Comparison of ENCODE assay signal across 8 mouse cellular contexts in the genomic region with DNA sequence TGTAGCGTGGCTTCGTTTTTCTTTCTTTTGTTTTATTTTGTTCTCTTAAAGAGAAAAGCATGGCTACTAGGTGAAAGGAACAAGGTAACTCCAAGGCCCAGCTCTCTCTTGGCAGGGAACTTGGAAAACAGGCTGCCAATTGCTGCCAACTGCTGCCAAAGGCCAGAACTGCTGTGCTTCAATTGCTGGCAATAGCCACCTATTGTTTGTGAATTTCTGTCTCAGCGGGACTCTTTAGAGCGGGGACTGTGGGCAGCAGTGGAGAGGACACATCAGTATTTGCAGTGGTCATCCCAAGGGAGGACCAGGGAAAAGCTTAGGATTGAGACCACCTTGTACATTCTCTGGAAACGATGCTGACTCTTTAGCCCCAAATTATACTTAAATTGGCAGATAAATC.
DNase-seq lines count a peak whose midpoint lies in the region; ATAC-seq lines count a peak whose summit lies in the region.

No protein-coding gene starts in this region.

- DNase-seq in kidney, adult 8-10 months = peak; percentile 11 to 29
- DNase-seq in kidney, postnatal 4 days = no peak
- peak; percentile 25 for DNase-seq in adrenal gland, adult 8-10 months
- DNase-seq in cerebellum, adult 18-20 months = peak; percentile 61 to 66
- peak; percentile 74 for DNase-seq in heart, postnatal 4 days
- peak; percentile 5 for DNase-seq in skeletal muscle tissue, adult 2 months (ENCODE audit: low read depth, low spot score)

- ATAC-seq in granulocyte monocyte progenitor cell, adult 5-6 weeks (replicated peaks; ENCODE audit: poor library complexity, severe bottlenecking) = no peak
- no peak for ATAC-seq in erythroid progenitor cell, adult 5-6 weeks (replicated peaks; ENCODE audit: low FRiP score, poor library complexity, severe bottlenecking)

Comparison
In these comparisons a context has a peak if more than half of its experiments do, and no peak if none do; other contexts are left out.
1. DNase-seq: peak in kidney, adult 8-10 months (2 of 2), adrenal gland, adult 8-10 months (single experiment), cerebellum, adult 18-20 months (2 of 2), heart, postnatal 4 days (single experiment) and skeletal muscle tissue, adult 2 months (single experiment); none in kidney, postnatal 4 days (0 of 2).